Mouse (Mus musculus): Measurements from ENCODE around the gene Ano4. TPM values are rescaled to one million over a fixed set of nuclear protein-coding genes. Genes with fewer than 3 reads are reported as not detected.
"Not testable (repeated sequence)": the region's sequence is repeated elsewhere in the genome, so short reads cannot be mapped to it uniquely, and the experiment has no call there.

Ano4 gene
- total RNA-seq, 1 experiment from 2014 or later = not detected

DNA sequence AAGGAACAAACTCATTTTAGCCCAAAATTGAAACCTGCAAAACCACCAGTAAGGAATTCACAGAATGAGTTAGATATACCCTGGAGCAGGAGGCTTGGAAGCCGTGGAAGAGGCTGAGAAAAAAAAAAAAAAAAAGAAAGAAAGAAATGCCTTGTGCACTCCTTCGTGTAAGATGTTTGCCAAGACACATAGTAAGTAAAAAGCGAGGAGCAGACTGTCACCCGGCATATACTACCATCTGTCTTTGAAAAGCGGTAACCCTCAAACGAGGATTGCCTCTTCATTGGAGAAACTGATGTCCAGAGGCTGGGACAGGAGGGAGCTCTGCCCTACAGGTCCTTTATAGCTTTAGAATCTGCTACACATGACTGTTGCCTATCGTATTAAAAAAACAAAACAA is 150.1 kb downstream of the Ano4 start:
- no peak for ATAC-seq (ENCODE audit: extremely low read depth, insufficient number of reproducible peaks, low FRiP score, poor library complexity, severe bottlenecking)

DNA sequence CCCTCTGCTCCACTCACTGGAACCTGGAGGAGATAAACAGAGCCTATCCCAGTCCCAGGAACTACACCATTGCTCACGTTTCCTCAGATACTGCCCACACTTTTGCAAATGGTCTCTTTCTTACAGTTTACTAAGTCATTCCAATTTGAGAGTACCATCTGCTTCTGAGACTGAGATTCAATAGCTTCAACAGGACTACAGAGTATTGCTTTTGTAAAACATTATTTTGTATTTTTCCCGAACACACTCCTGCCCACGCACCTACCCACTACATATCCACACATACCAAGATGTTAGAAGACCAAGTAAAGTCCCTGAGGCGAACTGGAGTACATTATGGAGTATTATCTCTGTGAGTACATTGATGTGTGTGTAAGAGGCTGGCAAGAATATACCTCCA is 166.6 kb downstream of the Ano4 start:
- no peak for ATAC-seq (ENCODE audit: extremely low read depth, insufficient number of reproducible peaks, low FRiP score, poor library complexity, severe bottlenecking)

DNA sequence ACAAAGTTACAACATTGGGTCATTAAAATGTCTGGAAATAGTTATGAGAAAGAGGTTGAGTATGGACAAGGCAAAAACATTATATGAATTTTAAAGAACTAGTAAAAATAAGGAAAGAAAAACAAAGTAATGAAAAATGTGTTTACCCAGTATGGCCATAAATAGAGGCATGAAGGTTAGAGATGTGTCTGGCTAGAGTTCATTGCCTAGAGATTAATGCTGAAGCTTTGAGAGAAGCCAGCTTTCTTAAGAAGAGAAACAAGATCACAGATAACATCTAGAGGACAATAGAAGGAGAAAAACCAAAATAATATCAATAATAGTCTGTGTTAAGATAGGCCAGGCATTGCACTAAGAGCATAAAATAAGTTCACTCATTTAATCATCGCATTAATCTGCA is 180.0 kb downstream of the Ano4 start:
- ATAC-seq (ENCODE audit: extremely low read depth, insufficient number of reproducible peaks, low FRiP score, poor library complexity, severe bottlenecking) = no peak

DNA sequence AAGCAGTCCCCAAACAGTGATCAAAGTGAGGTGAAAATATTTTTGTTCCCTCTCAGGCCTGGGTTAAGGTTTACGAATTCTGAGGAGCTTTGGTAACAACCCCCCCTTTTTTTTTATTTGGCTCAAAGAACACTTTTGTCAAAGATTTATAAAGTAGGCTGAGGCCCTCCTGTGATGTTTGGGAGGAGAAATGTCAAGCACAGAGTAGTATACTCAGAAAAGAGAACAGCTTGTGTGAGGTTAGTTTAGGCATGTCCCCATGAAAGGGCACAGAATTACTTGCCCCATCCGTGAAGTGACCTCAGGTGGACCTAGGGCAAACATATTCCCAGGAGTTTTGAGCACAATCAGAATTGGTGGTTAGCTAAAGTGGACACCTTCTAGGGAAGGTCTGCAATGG is 189.1 kb downstream of the Ano4 start:
- ATAC-seq (ENCODE audit: extremely low read depth, insufficient number of reproducible peaks, low FRiP score, poor library complexity, severe bottlenecking) = no peak

- no peak for ATAC-seq (ENCODE audit: extremely low read depth, insufficient number of reproducible peaks, low FRiP score, poor library complexity, severe bottlenecking)
Measured at GRCm38 (mm10) chr10:89154797-89155465, 189.6 kb downstream of the Ano4 start.

- no peak for ATAC-seq (ENCODE audit: extremely low read depth, insufficient number of reproducible peaks, low FRiP score, poor library complexity, severe bottlenecking)
Measured at GRCm38 (mm10) chr10:89149166-89149565, 195.4 kb downstream of the Ano4 start.

- no peak for ATAC-seq (ENCODE audit: extremely low read depth, insufficient number of reproducible peaks, low FRiP score, poor library complexity, severe bottlenecking)
Measured at GRCm38 (mm10) chr10:89121391-89121790, 223.2 kb downstream of the Ano4 start.

DNA sequence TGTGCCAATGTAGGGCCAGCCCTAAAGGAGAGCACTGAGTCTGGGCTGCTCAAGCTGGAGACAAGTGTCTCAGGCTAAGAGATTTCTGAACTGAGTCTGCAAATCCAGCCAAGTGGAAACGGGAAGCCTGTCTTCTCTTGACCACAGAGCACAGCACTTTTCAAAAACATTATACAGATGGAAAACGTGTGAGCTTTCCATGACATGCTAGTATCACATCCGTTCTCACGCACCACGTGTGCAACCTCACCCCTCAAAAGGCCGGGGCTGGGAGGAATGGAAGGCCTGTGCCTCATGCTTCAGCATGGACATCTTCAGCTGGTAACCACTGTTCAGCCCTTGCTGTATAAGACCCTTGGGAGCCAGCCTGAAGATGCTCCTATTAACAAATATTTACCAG is 230.2 kb downstream of the Ano4 start:
- ATAC-seq (ENCODE audit: extremely low read depth, insufficient number of reproducible peaks, low FRiP score, poor library complexity, severe bottlenecking) = no peak

GRCm38 (mm10) chr10:89111466-89111865 is 233.1 kb downstream of the Ano4 start:
- no peak for ATAC-seq (ENCODE audit: extremely low read depth, insufficient number of reproducible peaks, low FRiP score, poor library complexity, severe bottlenecking)

- ATAC-seq (ENCODE audit: extremely low read depth, insufficient number of reproducible peaks, low FRiP score, poor library complexity, severe bottlenecking) = no peak
Measured at GRCm38 (mm10) chr10:89110917-89111316, 233.6 kb downstream of the Ano4 start.

DNA sequence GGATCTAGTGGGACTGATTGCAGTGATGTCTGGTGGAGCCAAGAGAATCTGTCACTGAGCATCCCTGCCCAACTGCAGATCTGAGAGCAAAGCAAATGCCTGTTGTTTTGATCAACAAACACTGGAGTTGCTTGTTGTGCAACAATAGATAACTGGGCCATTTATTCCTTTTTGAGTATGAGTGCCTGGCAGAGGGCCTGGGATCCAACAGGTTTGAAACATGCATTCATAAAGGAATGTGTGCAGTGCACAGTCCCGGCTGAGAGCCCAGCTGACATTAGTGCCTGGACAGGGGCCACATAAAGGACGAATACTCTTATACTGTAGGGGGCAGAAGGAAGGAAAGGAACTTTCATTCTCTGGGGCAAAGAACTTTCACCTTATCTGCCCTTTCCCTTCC is 241.0 kb downstream of the Ano4 start:
- no peak for ATAC-seq (ENCODE audit: extremely low read depth, insufficient number of reproducible peaks, low FRiP score, poor library complexity, severe bottlenecking)

DNA sequence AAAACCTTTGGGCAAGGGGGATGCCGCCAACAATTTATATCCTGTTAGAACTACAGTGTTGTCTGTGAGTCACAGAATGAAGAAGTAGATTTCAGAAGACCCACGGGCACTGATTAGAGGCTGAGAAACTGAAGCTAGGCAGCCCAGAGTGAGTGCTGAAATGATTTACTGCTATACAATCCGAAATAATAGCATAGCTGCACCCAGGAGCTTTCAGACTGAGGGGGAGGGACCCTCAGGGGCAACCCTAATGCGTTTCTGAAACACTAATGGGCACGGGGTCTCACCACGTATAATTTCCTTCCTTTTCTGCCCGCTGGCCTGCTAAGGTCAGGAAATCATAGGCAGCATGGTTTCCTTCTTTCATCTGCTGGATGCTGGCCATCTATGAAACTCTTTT is 242.5 kb downstream of the Ano4 start:
- no peak for ATAC-seq (ENCODE audit: extremely low read depth, insufficient number of reproducible peaks, low FRiP score, poor library complexity, severe bottlenecking)

DNA sequence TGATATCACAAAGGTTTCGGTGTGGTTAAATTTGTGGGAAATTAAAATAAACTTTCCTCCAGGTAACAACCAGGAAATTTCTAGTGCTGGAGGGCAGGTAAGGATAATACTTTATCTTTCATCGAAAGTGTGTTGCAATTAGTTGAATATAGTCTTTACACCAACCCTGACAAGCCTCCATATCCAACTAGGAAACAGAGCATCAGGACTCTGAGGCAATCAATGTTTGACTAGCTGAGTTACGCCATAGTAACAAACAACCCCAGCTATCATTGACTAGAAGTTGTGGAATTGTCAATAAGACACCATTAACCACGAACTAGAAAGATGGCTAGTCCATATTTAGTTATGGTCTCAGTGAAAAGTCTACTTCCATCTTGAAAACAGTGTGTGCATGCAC is 246.4 kb downstream of the Ano4 start:
- no peak for ATAC-seq (ENCODE audit: extremely low read depth, insufficient number of reproducible peaks, low FRiP score, poor library complexity, severe bottlenecking)

GRCm38 (mm10) chr10:89092350-89093040 is 252.1 kb downstream of the Ano4 start:
- no peak for ATAC-seq (ENCODE audit: extremely low read depth, insufficient number of reproducible peaks, low FRiP score, poor library complexity, severe bottlenecking)

GRCm38 (mm10) chr10:89077447-89077846 is 267.1 kb downstream of the Ano4 start:
- ATAC-seq (ENCODE audit: extremely low read depth, insufficient number of reproducible peaks, low FRiP score, poor library complexity, severe bottlenecking) = no peak

DNA sequence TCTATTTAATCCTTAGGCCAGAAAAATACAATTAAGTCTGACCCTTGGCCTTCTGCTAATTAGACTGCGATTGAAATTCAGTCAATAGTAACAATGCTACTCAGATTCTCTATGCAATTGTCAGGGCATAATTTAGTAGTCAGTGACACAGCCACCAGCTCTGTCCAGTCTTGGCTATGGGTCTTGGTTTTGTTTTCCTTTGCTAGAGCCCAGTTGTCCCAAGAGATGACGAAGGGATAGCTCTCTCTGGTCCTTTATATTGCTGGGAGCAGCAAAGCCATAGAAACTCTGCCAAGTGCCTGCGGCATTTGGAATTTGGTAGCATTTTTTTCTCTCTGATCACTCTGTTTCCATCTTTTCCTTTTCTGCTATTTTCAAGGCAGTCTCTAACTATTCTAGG is 288.7 kb downstream of the Ano4 start:
- no peak for ATAC-seq (ENCODE audit: extremely low read depth, insufficient number of reproducible peaks, low FRiP score, poor library complexity, severe bottlenecking)

- not testable (repeated sequence) for ATAC-seq (ENCODE audit: extremely low read depth, insufficient number of reproducible peaks, low FRiP score, poor library complexity, severe bottlenecking)
Measured at GRCm38 (mm10) chr10:89044921-89045320, 299.6 kb downstream of the Ano4 start.

DNA sequence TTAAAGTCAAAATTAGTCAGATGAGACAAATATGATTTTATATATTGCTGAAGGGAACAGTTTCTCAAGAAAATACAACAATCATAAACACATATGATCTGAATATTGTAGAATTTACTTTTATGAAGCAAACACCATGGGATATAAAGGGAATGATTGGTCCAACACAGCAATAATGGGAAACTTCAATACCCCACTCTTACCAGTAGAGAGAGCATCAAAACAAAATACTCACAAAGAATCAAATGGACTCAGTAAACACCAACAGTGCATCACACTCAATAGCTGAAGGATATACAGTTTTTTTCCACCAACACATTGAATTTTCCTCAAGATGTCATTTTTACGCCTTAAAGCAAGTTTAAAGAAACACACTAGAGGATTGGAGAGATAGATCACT is 300.4 kb downstream of the Ano4 start:
- no peak for ATAC-seq (ENCODE audit: extremely low read depth, insufficient number of reproducible peaks, low FRiP score, poor library complexity, severe bottlenecking)

- ATAC-seq (ENCODE audit: extremely low read depth, insufficient number of reproducible peaks, low FRiP score, poor library complexity, severe bottlenecking) = no peak
Measured at GRCm38 (mm10) chr10:89018926-89019325, 325.6 kb downstream of the Ano4 start.

DNA sequence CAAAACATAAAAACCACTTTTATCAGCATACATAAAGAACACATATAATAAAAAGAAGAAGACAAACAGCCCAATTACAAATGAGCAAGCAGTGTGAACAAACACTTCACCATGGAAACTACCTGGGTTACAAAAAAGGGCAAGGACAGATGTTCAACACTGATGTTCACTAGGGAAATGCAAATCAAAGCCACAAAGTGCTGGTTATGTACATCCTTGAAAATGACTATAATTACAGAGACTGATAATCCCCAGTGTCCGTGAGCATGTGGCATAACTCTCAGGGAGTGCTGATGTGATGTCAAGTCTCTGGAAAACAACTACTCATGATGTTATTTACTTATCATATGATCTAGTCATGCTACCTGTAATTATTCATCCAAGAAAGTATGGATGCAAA is 336.3 kb downstream of the Ano4 start:
- no peak for ATAC-seq (ENCODE audit: extremely low read depth, insufficient number of reproducible peaks, low FRiP score, poor library complexity, severe bottlenecking)

GRCm38 (mm10) chr10:89004518-89004917 is 340.0 kb downstream of the Ano4 start:
- ATAC-seq (ENCODE audit: extremely low read depth, insufficient number of reproducible peaks, low FRiP score, poor library complexity, severe bottlenecking) = no peak

All from neutrophil, adult 5-6 weeks (primary cell).